Mouse (Mus musculus) heart, embryonic 12.5 days (tissue): Measurements from ENCODE around the gene Golga2. TPM values are rescaled to one million over a fixed set of nuclear protein-coding genes. Genes with fewer than 3 reads are reported as not detected.

ENCODE experiments used
- ATAC-seq: fragments of 200-750 bp; cut with Nextera tagmentation; 2 replicates; pipeline ENCODE4 v1.8.0; 2017; ENCODE audit warnings: moderate TSS enrichment, moderate library complexity; ENCODE audit not compliant: insufficient number of reproducible peaks, low FRiP score
- H3K27ac ChIP-seq: fragments of 300-500 bp; sonication (generic); 2 replicates; pipeline ENCODE4 v1.5.1; 2016; ENCODE audit warnings: mild to moderate bottlenecking, moderate library complexity; ENCODE audit not compliant: poor library complexity, severe bottlenecking
- H3K27me3 ChIP-seq: fragments of 300-500 bp; sonication (generic); replicated peaks from 2 replicates; pipeline ENCODE4 v1.6.1; 2016; ENCODE audit warnings: mild to moderate bottlenecking, moderate library complexity
- H3K36me3 ChIP-seq: fragments of 300-500 bp; sonication (generic); 2 replicates; pipeline ENCODE4 v1.6.1; 2016; ENCODE audit warnings: mild to moderate bottlenecking, moderate library complexity
- H3K4me1 ChIP-seq: fragments of 300-500 bp; sonication (generic); replicated peaks from 2 replicates; pipeline ENCODE4 v1.6.1; 2016; ENCODE audit warnings: mild to moderate bottlenecking
- H3K4me2 ChIP-seq: fragments of 300-500 bp; sonication (generic); 2 replicates; pipeline ENCODE4 v1.6.1; 2016; ENCODE audit warnings: mild to moderate bottlenecking, moderate library complexity
- H3K4me3 ChIP-seq: fragments of 300-500 bp; sonication (generic); 2 replicates; pipeline ENCODE4 v1.5.1; 2016; ENCODE audit warnings: mild to moderate bottlenecking
- H3K9ac ChIP-seq: fragments of 300-500 bp; sonication (generic); 2 replicates; pipeline ENCODE4 v1.6.1; 2016; ENCODE audit warnings: mild to moderate bottlenecking, moderate library complexity
- H3K9me3 ChIP-seq: fragments of 300-500 bp; sonication (generic); replicated peaks from 2 replicates; pipeline ENCODE4 v1.6.1; 2016; ENCODE audit warnings: mild to moderate bottlenecking, moderate library complexity
- WGBS: fragments of 180-500 bp; shearing (Covaris S2); methylation state at CpG from one replicate; pipeline ENCODE4 v1.1.7; 2016; 5-methylcytosine and 5-hydroxymethylcytosine counted together
- polyA plus RNA-seq: library from polyadenylated mRNA; unstranded; fragments of >200 nt; fragmentation: Nextera tagmentation; extraction: Ambion mirVana; gene quantifications from 2 replicates; pipeline ENCODE4 v1.2.1, GENCODE M21; 2016

The Golga2 gene
- polyA plus RNA-seq, 1 experiment from 2014 or later = 30.7 TPM

- H3K27me3 ChIP-seq = no peaks in the 10 kb centered on the region
- ATAC-seq = no peak
- 86% methylated on average over 5 of the region's 5 CpGs for WGBS
- no peak overlapping the region for H3K27ac ChIP-seq
- H3K9ac ChIP-seq = no peak overlapping the region
- H3K9me3 ChIP-seq = no peaks in the 10 kb centered on the region
- H3K4me2 ChIP-seq = no peak overlapping the region
- H3K36me3 ChIP-seq = peaks cover 80% of the 10 kb centered on the region
- H3K4me1 ChIP-seq = peaks cover 9% of the 10 kb centered on the region
- no peak overlapping the region for H3K4me3 ChIP-seq
Measured at GRCm38 (mm10) chr2:32254563-32254962, 32.6 kb upstream of the Golga2 start.

GRCm38 (mm10) chr2:32256273-32256672 is 30.9 kb upstream of the Golga2 start:
- 89% methylated on average over 11 of the region's 11 CpGs for WGBS
- peaks cover 12% of the 10 kb centered on the region for H3K4me1 ChIP-seq
- H3K9me3 ChIP-seq = no peaks in the 10 kb centered on the region
- H3K27ac ChIP-seq = no peak overlapping the region
- H3K27me3 ChIP-seq = no peaks in the 10 kb centered on the region
- H3K9ac ChIP-seq = no peak overlapping the region
- ATAC-seq = no peak
- H3K4me2 ChIP-seq = no peak overlapping the region
- no peak overlapping the region for H3K4me3 ChIP-seq
- peaks cover 64% of the 10 kb centered on the region for H3K36me3 ChIP-seq

- H3K9me3 ChIP-seq = no peaks in the 10 kb centered on the region
- H3K4me3 ChIP-seq = peak overlapping the region; percentile 78
- peaks cover 12% of the 10 kb centered on the region for H3K4me1 ChIP-seq
- peak overlapping the region; percentile 88 for H3K9ac ChIP-seq
- H3K4me2 ChIP-seq = peak overlapping the region; percentile 89
- no peak overlapping the region for H3K27ac ChIP-seq
- WGBS = 53% methylated on average over 6 of the region's 6 CpGs
- no peaks in the 10 kb centered on the region for H3K27me3 ChIP-seq
- no peak for ATAC-seq
- H3K36me3 ChIP-seq = peaks cover 38% of the 10 kb centered on the region
Measured at GRCm38 (mm10) chr2:32258887-32259533, 28.2 kb upstream of the Golga2 start.

GRCm38 (mm10) chr2:32259657-32260417 is 27.3 kb upstream of the Golga2 start, which contains the start of gene Uck1:
TSS of gene Uck1 (minus strand) at chr2:32260159.
- WGBS = 1% methylated on average over 59 of the region's 59 CpGs
- peak within 1 kb of the TSS; percentile 31 for H3K27ac ChIP-seq
- peaks cover 30% of the 10 kb centered on the region for H3K36me3 ChIP-seq
- peaks cover 12% of the 10 kb centered on the region for H3K4me1 ChIP-seq
- H3K4me3 ChIP-seq = peak within 1 kb of the TSS; percentile 78
- peak; percentile 93 for ATAC-seq
- peak within 1 kb of the TSS; percentile 89 for H3K4me2 ChIP-seq
- H3K9me3 ChIP-seq = no peaks in the 10 kb centered on the region
- H3K9ac ChIP-seq = peak within 1 kb of the TSS; percentile 88
- H3K27me3 ChIP-seq = no peaks in the 10 kb centered on the region

GRCm38 (mm10) chr2:32260635-32261034 is 26.5 kb upstream of the Golga2 start:
- Histone ChIP-seq H3K27me3 (no peaks in the 10 kb centered on the region), H3K4me2 (no peak overlapping the region), H3K36me3 (peaks cover 27% of the 10 kb centered on the region), H3K9me3 (no peaks in the 10 kb centered on the region), H3K4me1 (peaks cover 12% of the 10 kb centered on the region), H3K27ac (no peak overlapping the region), H3K4me3 (peak overlapping the region; percentile 78; the same call in 1 of the 2 replicates), H3K9ac (no peak overlapping the region)
- WGBS = 25% methylated on average over 4 of the region's 4 CpGs
- ATAC-seq = no peak

GRCm38 (mm10) chr2:32275823-32276222 is 11.4 kb upstream of the Golga2 start:
- H3K27ac ChIP-seq = no peak overlapping the region
- no peak for ATAC-seq
- H3K9ac ChIP-seq = no peak overlapping the region
- H3K36me3 ChIP-seq = peaks cover 34% of the 10 kb centered on the region
- H3K4me2 ChIP-seq = no peak overlapping the region
- no peaks in the 10 kb centered on the region for H3K9me3 ChIP-seq
- H3K4me1 ChIP-seq = no peaks in the 10 kb centered on the region
- H3K27me3 ChIP-seq = no peaks in the 10 kb centered on the region
- 64% methylated on average over 3 of the region's 3 CpGs for WGBS
- H3K4me3 ChIP-seq = no peak overlapping the region

- Histone ChIP-seq H3K27me3 (no peaks in the 10 kb centered on the region), H3K4me3 (no peak overlapping the region), H3K36me3 (peaks cover 71% of the 10 kb centered on the region), H3K4me2 (no peak overlapping the region), H3K27ac (no peak overlapping the region), H3K9me3 (no peaks in the 10 kb centered on the region), H3K9ac (no peak overlapping the region), H3K4me1 (peaks cover 8% of the 10 kb centered on the region)
- no peak for ATAC-seq
- 66% methylated on average over 2 of the region's 2 CpGs for WGBS
Measured at GRCm38 (mm10) chr2:32282289-32282688, 4.9 kb upstream of the Golga2 start.

GRCm38 (mm10) chr2:32282727-32283126 is 4.5 kb upstream of the Golga2 start:
- Histone ChIP-seq H3K9me3 (no peaks in the 10 kb centered on the region), H3K9ac (no peak overlapping the region), H3K4me2 (no peak overlapping the region), H3K27ac (no peak overlapping the region), H3K4me3 (no peak overlapping the region), H3K27me3 (no peaks in the 10 kb centered on the region), H3K4me1 (peaks cover 8% of the 10 kb centered on the region), H3K36me3 (peaks cover 68% of the 10 kb centered on the region)
- no peak for ATAC-seq
- 74% methylated on average over 1 of the region's 1 CpGs for WGBS

- H3K27me3 ChIP-seq = no peaks in the 10 kb centered on the region
- H3K9ac ChIP-seq = no peak overlapping the region
- H3K9me3 ChIP-seq = no peaks in the 10 kb centered on the region
- no peak overlapping the region for H3K27ac ChIP-seq
- whole genome bisulfite sequencing = 88% methylated on average over 3 of the region's 3 CpGs
- no peak overlapping the region for H3K4me3 ChIP-seq
- no peak for ATAC-seq
- peaks cover 11% of the 10 kb centered on the region for H3K4me1 ChIP-seq
- peaks cover 56% of the 10 kb centered on the region for H3K36me3 ChIP-seq
- no peak overlapping the region for H3K4me2 ChIP-seq
Measured at GRCm38 (mm10) chr2:32283986-32284385, 3.2 kb upstream of the Golga2 start.

GRCm38 (mm10) chr2:32287923-32288367 is 761 bp downstream of the Golga2 start, which contains the start of gene Swi5:
TSS of gene Swi5 (minus strand) at chr2:32288075.
- peak within 1 kb of the TSS; percentile 66 for H3K4me3 ChIP-seq
- peak within 1 kb of the TSS; percentile 69 for H3K27ac ChIP-seq
- H3K4me2 ChIP-seq = peak within 1 kb of the TSS; percentile 90
- ATAC-seq = peak; percentile 99
- no peaks in the 10 kb centered on the region for H3K27me3 ChIP-seq
- H3K4me1 ChIP-seq = peaks cover 21% of the 10 kb centered on the region
- H3K36me3 ChIP-seq = peaks cover 33% of the 10 kb centered on the region
- peak within 1 kb of the TSS; percentile 96 for H3K9ac ChIP-seq
- WGBS = under 1% methylated on average over 40 of the region's 41 CpGs
- no peaks in the 10 kb centered on the region for H3K9me3 ChIP-seq

- H3K9ac ChIP-seq = peak overlapping the region; percentile 85
- H3K4me1 ChIP-seq = peaks cover 21% of the 10 kb centered on the region
- H3K4me2 ChIP-seq = peak overlapping the region; percentile 90
- no peaks in the 10 kb centered on the region for H3K27me3 ChIP-seq
- peak; percentile 56 for ATAC-seq
- no peaks in the 10 kb centered on the region for H3K9me3 ChIP-seq
- H3K27ac ChIP-seq = peak overlapping the region; percentile 69
- WGBS = under 1% methylated on average over 28 of the region's 29 CpGs
- peak overlapping the region; percentile 66 for H3K4me3 ChIP-seq
- H3K36me3 ChIP-seq = peaks cover 37% of the 10 kb centered on the region
Measured at GRCm38 (mm10) chr2:32288371-32288931, 1.3 kb downstream of the Golga2 start.
